Mouse (Mus musculus): Measurements from ENCODE around the gene Olfr1093. TPM values are rescaled to one million over a fixed set of nuclear protein-coding genes. Genes with fewer than 3 reads are reported as not detected.

Olfr1093 gene
- polyA plus RNA-seq (2012; rRNA removed) = not detected in 2 replicates

GRCm38 (mm10) chr2:86782179-86782578 lies at the start of gene Olfr1093:
Olfr1093 (plus strand) TSS chr2:86782479.
- Histone ChIP-seq H3K4me1 (ENCODE audit: control insufficient read depth, insufficient read depth, insufficient read length, low read length) (no peaks in the 10 kb centered on the region), H3K36me3 (ENCODE audit: control insufficient read depth, insufficient read depth, low read length) (no peaks in the 10 kb centered on the region), H3K4me3 (ENCODE audit: low read depth, low read length) (no peak within 1 kb of the TSS), H3K27ac (ENCODE audit: insufficient read depth, low read depth, low read length) (no peak within 1 kb of the TSS), H3K27me3 (ENCODE audit: control insufficient read depth, insufficient read depth, low read length) (no peaks in the 10 kb centered on the region)
- 66% methylated on average over 2 of the region's 2 CpGs for WGBS
- TF ChIP-seq CTCF (IDR thresholded peaks at IDR 0.05; ENCODE audit: extremely low read depth, insufficient read length, insufficient replicate concordance, low read depth, low read length) (no peak), POLR2A (IDR thresholded peaks at IDR 0.05; ENCODE audit: low read depth, low read length) (no peak)

DNA sequence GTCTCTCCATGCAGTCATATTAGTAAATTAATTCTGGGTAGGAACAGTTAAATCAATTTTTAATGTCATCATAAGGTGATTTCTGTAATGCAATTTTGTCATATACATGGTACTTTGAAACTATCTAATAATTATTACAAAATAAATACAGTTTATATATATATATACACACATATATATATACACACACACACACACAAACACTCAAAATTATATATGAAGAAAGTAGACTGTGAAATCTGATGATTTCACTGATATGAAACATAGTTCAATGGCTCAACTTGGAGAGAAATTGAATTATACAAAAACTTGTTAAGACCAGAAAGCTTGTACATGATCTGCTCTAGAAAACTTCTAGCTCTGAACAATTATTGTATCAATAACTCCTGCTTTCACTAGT lies 48.7 kb upstream of the Olfr1093 start, which contains the start of gene Olfr1089:
Gene Olfr1089 (minus strand): TSS at position 101 of the 400 bp plus-strand sequence.
- Histone ChIP-seq H3K27ac (ENCODE audit: insufficient read depth, low read depth, low read length) (no peak within 1 kb of the TSS), H3K4me3 (ENCODE audit: low read depth, low read length) (no peak within 1 kb of the TSS), H3K36me3 (ENCODE audit: control insufficient read depth, insufficient read depth, low read length) (no peaks in the 10 kb centered on the region), H3K4me1 (ENCODE audit: control insufficient read depth, insufficient read depth, insufficient read length, low read length) (no peaks in the 10 kb centered on the region), H3K27me3 (ENCODE audit: control insufficient read depth, insufficient read depth, low read length) (no peaks in the 10 kb centered on the region)
- TF ChIP-seq POLR2A (IDR thresholded peaks at IDR 0.05; ENCODE audit: low read depth, low read length) = no peak
- TF ChIP-seq CTCF (IDR thresholded peaks at IDR 0.05; ENCODE audit: extremely low read depth, insufficient read length, insufficient replicate concordance, low read depth, low read length) = no peak

- no peaks in the 10 kb centered on the region for H3K4me1 ChIP-seq (ENCODE audit: control insufficient read depth, insufficient read depth, insufficient read length, low read length)
- no peak within 1 kb of the TSS for H3K4me3 ChIP-seq (ENCODE audit: low read depth, low read length)
- WGBS = 85% methylated on average over 1 of the region's 1 CpGs
- no peak within 1 kb of the TSS for H3K27ac ChIP-seq (ENCODE audit: insufficient read depth, low read depth, low read length)
- TF ChIP-seq POLR2A (IDR thresholded peaks at IDR 0.05; ENCODE audit: low read depth, low read length) (no peak), CTCF (IDR thresholded peaks at IDR 0.05; ENCODE audit: extremely low read depth, insufficient read length, insufficient replicate concordance, low read depth, low read length) (no peak)
- H3K27me3 ChIP-seq (ENCODE audit: control insufficient read depth, insufficient read depth, low read length) = no peaks in the 10 kb centered on the region
- H3K36me3 ChIP-seq (ENCODE audit: control insufficient read depth, insufficient read depth, low read length) = no peaks in the 10 kb centered on the region
Measured at GRCm38 (mm10) chr2:86758893-86759292, 23.4 kb upstream of the Olfr1093 start, which contains the start of gene Olfr1090. Olfr1090 (minus strand) TSS chr2:86758993.

- no peak for TF ChIP-seq POLR2A (IDR thresholded peaks at IDR 0.05; ENCODE audit: low read depth, low read length)
- TF ChIP-seq CTCF (IDR thresholded peaks at IDR 0.05; ENCODE audit: extremely low read depth, insufficient read length, insufficient replicate concordance, low read depth, low read length) = no peak
- WGBS = 92% methylated on average over 6 of the region's 6 CpGs
- Histone ChIP-seq H3K27me3 (ENCODE audit: control insufficient read depth, insufficient read depth, low read length) (no peaks in the 10 kb centered on the region), H3K4me3 (ENCODE audit: low read depth, low read length) (no peak overlapping the region), H3K4me1 (ENCODE audit: control insufficient read depth, insufficient read depth, insufficient read length, low read length) (no peaks in the 10 kb centered on the region), H3K27ac (ENCODE audit: insufficient read depth, low read depth, low read length) (no peak overlapping the region), H3K36me3 (ENCODE audit: control insufficient read depth, insufficient read depth, low read length) (no peaks in the 10 kb centered on the region)
Measured at GRCm38 (mm10) chr2:86761050-86761449, 21.2 kb upstream of the Olfr1093 start.

DNA sequence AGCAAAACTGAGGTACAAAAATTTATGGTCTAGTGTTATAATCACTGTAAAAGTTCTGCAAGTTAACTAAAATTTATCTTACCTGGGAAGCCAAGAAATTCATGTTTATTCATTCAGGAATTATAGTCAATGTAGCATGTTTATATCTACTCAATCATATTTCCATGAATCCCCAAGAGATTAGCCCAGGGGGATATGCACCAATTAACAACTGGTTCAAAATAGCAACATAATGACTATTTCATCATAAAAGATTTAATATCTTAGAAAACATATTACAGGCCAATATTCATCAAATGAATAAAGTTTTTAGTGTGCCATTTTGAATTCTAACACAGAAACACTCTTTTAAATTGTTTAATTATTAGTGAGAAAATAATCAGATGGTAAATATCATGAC lies 27.6 kb downstream of the Olfr1093 start, which contains the start of gene Olfr141:
Gene Olfr141 (minus strand): TSS at position 101 of the 400 bp plus-strand sequence.
- no peaks in the 10 kb centered on the region for H3K36me3 ChIP-seq (ENCODE audit: control insufficient read depth, insufficient read depth, low read length)
- H3K27me3 ChIP-seq (ENCODE audit: control insufficient read depth, insufficient read depth, low read length) = no peaks in the 10 kb centered on the region
- no peak within 1 kb of the TSS for H3K4me3 ChIP-seq (ENCODE audit: low read depth, low read length)
- H3K27ac ChIP-seq (ENCODE audit: insufficient read depth, low read depth, low read length) = no peak within 1 kb of the TSS
- H3K4me1 ChIP-seq (ENCODE audit: control insufficient read depth, insufficient read depth, insufficient read length, low read length) = no peaks in the 10 kb centered on the region
- no peak for TF ChIP-seq POLR2A (IDR thresholded peaks at IDR 0.05; ENCODE audit: low read depth, low read length)
- no peak for TF ChIP-seq CTCF (IDR thresholded peaks at IDR 0.05; ENCODE audit: extremely low read depth, insufficient read length, insufficient replicate concordance, low read depth, low read length)

DNA sequence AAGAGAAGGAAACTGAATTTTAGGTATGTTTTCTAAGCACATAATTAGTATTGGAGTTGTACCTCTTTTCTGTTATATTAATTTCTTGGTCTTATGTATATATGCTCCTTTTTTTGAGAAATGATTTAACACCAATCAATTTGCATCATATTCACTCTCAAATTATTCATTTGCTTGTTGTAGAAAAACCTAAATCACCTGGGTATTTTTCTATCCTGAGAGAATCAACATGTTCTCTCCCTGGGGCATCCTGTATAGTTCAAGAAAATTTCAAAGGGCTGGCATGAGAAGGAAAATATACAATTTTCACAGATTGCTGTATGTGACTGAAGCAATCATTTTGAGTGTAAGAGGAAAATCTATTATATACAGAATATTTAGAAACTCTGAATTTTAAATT lies 42.1 kb downstream of the Olfr1093 start, which contains the start of gene Olfr1094:
Gene Olfr1094 (plus strand): TSS at position 301 of the 400 bp plus-strand sequence.
- Histone ChIP-seq H3K27ac (ENCODE audit: insufficient read depth, low read depth, low read length) (no peak within 1 kb of the TSS), H3K36me3 (ENCODE audit: control insufficient read depth, insufficient read depth, low read length) (no peaks in the 10 kb centered on the region), H3K4me1 (ENCODE audit: control insufficient read depth, insufficient read depth, insufficient read length, low read length) (no peaks in the 10 kb centered on the region), H3K27me3 (ENCODE audit: control insufficient read depth, insufficient read depth, low read length) (no peaks in the 10 kb centered on the region), H3K4me3 (ENCODE audit: low read depth, low read length) (no peak within 1 kb of the TSS)
- no peak for TF ChIP-seq POLR2A (IDR thresholded peaks at IDR 0.05; ENCODE audit: low read depth, low read length)
- no peak for TF ChIP-seq CTCF (IDR thresholded peaks at IDR 0.05; ENCODE audit: extremely low read depth, insufficient read length, insufficient replicate concordance, low read depth, low read length)

Other genes starting within 250 kb of the Olfr1093 start
- gene Olfr1079, start 240.0 kb upstream of the Olfr1093 start, polyA plus RNA-seq (2012; rRNA removed) = not detected in 2 replicates
- gene Olfr1080, start 224.2 kb upstream of the Olfr1093 start, polyA plus RNA-seq (2012; rRNA removed) = not detected in 2 replicates
- gene Olfr1082, start 183.5 kb upstream of the Olfr1093 start, polyA plus RNA-seq (2012; rRNA removed) = not detected in 2 replicates
- gene Olfr1084, start 142.8 kb upstream of the Olfr1093 start, polyA plus RNA-seq (2012; rRNA removed) = not detected in 2 replicates
- gene Olfr1085, start 120.5 kb upstream of the Olfr1093 start, polyA plus RNA-seq (2012; rRNA removed) = not detected in 2 replicates
- gene Olfr1086, start 102.4 kb upstream of the Olfr1093 start, polyA plus RNA-seq (2012; rRNA removed) = not detected in 2 replicates
- not detected in 2 replicates for gene Olfr1087, start 84.1 kb upstream of the Olfr1093 start, polyA plus RNA-seq (2012; rRNA removed)
- gene Olfr1089, start 48.8 kb upstream of the Olfr1093 start, polyA plus RNA-seq (2012; rRNA removed) = not detected in 2 replicates
- not detected in 2 replicates for gene Olfr1090, start 23.5 kb upstream of the Olfr1093 start, polyA plus RNA-seq (2012; rRNA removed)
- not detected in 2 replicates for gene Olfr141, start 27.5 kb downstream of the Olfr1093 start, polyA plus RNA-seq (2012; rRNA removed)
- gene Olfr1094, start 42.2 kb downstream of the Olfr1093 start, polyA plus RNA-seq (2012; rRNA removed) = not detected in 2 replicates
- not detected in 2 replicates for gene Olfr1095, start 69.2 kb downstream of the Olfr1093 start, polyA plus RNA-seq (2012; rRNA removed)
- not detected in 2 replicates for gene Gm13723, start 92.3 kb downstream of the Olfr1093 start, polyA plus RNA-seq (2012; rRNA removed)
- not detected in 2 replicates for gene Olfr1097, start 109.7 kb downstream of the Olfr1093 start, polyA plus RNA-seq (2012; rRNA removed)
- not detected in 2 replicates for gene Olfr1098, start 142.1 kb downstream of the Olfr1093 start, polyA plus RNA-seq (2012; rRNA removed)
- not detected in 2 replicates for gene Olfr1099, start 178.2 kb downstream of the Olfr1093 start, polyA plus RNA-seq (2012; rRNA removed)
- not detected in 2 replicates for gene Olfr1100, start 197.5 kb downstream of the Olfr1093 start, polyA plus RNA-seq (2012; rRNA removed)
- not detected in 2 replicates for gene Olfr1101, start 208.7 kb downstream of the Olfr1093 start, polyA plus RNA-seq (2012; rRNA removed)
- not detected in 2 replicates for gene Olfr1102, start 215.9 kb downstream of the Olfr1093 start, polyA plus RNA-seq (2012; rRNA removed)
- not detected in 2 replicates for gene Olfr1104, start 244.6 kb downstream of the Olfr1093 start, polyA plus RNA-seq (2012; rRNA removed)